Mouse (Mus musculus) MEL-GATA-1-ER (cell line): ENCODE measurements around the gene Hnmt.
"Not testable (repeated sequence)": the region's sequence is repeated elsewhere in the genome, so short reads cannot be mapped to it uniquely, and the experiment has no call there.

Experiments used
- DNase-seq: peaks from one replicate; pipeline ENCODE4 v3.0.0-alpha.2; 2012; ENCODE audit warnings: low read depth; ENCODE audit errors: extremely low read depth

Hnmt gene

DNA sequence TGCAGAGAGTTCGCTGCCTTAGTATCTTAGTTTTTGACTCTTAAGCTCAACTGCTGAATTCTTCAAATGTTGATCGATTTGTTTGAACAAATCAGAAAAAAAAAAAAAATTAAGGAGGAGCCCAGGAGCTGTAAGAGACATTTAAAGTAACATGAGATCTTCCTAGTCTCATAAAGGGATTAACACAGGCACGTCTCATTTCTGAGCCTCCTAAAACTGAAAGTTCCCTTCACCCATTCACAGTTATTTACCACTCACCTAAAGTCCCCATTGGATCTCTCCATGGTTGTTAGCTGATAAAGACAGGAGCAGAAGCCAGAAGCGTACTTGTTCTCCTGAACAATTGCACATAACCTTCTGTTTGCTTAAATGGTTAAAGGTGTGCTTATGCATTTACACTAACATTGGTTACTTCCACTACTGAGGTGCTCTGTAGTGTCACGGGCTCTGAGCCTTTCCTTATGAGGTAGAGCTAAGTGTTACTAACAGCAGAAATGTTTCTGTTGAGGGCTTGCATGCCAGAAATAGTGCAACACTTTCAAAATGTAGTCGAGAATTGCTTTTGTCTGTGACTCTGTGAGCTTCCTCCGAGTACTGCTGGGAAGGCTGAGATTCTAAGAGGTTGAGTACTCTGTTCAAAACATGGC is at the start of gene Hnmt:
Gene Hnmt, minus strand, starts transcription at position 51 of the 647 bp plus-strand sequence.
- DNase-seq: no peak

DNA sequence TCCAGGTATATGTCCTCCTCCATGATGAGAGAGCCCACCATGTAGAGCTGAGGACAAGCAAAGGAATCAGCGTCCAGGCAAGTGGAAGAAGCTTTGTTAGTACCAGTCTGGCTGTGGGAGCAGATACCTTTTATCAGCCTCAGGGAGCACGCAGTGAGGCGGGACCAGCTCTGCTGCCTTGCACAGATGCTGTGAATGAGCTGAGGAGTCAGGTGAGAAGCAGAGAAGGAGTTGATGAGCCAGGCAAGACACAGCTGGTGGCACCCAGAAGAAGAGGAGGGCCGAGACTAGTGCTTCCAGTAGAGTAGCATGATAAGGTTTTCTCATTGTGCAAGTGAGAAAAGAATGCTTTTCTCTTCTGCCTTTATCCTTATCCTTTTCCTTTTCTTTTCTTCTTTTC is 47.3 kb upstream of the Hnmt start, which contains the start of gene Tbpl2:
Gene Tbpl2, minus strand, starts transcription at position 101 of the 400 bp plus-strand sequence.
- no peak for DNase-seq

DNA sequence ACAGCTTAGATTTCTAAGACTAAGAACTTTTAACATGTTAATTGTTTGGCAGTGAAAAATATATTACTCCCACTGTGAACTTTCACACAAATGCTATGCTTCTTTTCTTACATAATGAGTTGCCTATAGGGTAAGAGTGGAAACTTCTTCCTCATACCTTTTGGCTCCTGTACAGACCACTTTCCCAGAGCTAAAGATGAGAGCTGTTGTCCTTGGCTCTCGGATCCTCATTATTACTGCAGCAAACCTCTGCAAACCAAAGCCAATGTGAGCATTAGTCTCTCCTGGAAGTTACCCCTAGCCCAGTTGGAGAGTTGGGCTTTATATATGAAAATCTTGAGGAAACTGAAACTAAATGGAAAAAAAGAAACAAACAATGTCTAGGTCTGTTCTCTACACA is 41.7 kb upstream of the Hnmt start:
- DNase-seq: no peak

DNA sequence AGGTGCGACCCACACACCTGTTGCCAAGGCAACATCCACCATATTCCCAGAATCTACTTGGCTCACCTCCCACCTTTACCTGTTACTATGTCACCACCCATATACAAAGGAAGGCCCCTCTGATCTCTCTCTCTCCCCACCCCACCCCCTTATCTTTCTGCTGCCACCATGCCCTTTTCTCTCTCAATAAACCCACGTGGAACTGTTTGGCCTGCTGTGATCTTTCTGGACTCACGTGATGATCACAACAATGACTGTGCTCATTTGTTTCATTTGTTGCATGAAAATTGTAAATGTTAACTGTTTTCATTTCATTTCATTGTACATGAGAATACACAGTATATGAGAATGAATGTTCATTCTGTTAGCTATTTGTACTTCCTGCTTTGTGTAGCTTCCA is 1.3 kb upstream of the Hnmt start:
- DNase-seq: no peak

DNA sequence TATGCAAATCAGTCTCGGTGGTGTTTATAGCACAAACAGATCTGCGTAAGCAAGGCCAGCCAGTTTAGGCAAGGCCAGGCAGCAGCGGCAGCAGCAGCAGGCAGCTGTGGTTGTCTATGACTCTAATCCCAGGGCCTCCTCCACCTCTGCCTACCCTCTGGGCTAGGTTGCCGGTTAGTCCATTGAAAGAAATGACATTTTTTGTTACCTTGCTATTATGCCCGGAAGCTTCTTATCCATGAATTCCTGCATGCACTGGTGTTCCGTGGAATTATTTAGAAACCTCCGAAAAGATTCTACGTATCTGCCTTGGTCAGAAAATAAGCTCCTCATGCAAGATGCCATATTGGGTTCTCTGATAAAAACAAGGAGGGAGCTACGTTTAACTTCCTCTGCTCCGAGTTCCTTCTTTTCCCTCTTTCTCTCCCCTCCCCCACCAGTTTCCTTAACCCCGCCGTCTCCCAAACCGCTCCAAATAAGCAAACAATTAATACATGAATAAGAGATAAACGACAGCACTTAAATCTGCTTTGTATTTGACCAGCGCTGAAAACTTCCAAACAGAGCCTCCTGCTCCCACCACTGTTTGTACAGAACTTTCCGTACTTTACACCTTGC is 605 bp downstream of the Hnmt start:
- peak; percentile 51 for DNase-seq

DNA sequence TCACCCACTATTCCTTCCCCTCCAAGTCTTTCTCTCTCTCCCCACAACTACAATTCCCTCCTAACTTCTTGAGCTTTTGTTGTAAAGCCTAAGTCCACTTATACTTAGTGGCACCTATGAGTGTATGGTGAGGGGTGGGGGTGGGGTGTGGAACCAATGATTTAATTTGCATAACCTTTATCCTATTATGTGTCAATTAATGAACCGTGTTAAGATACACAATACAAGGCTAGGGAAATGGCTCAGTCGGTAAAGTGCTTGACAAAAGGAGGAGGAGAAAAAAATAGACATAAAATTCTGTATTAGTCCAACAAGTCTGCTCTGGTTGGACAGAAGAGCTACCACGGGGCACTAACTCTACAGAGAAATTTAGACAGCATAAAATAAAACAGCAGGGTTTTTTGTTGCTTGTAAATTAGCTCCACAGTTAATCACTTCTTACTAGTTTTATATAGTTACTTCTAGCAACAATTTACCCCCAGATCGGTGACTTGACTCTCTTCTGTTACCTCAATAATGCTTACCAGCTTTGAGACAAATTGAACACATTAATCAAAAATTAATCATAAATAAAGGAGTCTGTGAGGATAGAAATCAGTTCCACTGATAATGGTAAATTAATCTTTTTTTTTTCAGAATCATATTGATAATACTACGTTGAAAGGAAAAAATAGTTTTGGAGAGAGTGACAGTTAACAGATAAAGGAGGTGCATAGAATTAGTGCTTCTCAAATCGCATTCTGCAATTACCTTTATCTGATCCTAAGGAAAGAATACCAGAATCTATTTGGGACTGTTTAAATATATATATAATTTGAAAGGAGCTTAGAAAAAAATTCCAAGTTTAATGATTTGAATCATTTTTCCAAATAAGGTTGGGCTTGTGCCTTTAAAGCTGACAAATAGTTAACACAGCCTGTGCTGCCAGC is 1.4 kb downstream of the Hnmt start:
- DNase-seq: no peak

DNA sequence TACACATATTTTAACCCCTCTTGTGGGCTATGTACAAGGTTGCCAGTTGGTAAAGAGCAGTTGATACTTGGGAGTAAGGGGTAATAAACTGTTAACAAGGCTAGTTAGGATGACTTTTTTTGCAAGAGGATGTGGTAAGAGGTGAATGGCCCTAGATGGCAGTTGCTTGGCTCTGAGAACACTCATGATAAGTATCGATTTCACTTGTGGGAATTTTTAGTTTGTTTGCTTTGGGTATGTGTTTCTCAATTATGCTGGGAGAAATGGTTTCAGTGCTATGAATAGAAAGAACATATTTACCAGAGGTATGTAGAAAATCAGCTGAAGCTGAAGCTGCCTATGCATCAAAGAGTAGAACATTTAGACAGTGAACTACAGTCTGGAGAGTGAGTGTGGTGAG is 6.3 kb downstream of the Hnmt start:
- no peak for DNase-seq

DNA sequence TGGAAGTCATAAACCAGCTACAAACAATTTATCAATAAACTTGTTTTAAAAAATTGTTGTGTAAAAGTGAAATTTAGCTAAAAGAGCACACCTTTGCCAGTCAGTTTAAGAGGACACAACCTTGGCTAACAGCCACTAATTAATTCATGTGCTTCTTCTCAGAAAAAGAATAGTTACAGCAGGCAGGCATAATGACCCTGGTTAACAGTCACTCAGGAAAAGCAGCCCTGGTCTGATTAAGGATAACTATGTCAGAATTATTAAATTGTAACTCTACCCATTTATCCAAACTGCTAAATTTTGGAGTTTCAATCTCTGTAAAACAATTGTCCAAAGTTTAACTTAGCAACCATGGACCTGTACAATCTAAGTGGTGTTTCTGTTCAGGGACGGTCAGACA is 8.7 kb downstream of the Hnmt start:
- DNase-seq: no peak

DNA sequence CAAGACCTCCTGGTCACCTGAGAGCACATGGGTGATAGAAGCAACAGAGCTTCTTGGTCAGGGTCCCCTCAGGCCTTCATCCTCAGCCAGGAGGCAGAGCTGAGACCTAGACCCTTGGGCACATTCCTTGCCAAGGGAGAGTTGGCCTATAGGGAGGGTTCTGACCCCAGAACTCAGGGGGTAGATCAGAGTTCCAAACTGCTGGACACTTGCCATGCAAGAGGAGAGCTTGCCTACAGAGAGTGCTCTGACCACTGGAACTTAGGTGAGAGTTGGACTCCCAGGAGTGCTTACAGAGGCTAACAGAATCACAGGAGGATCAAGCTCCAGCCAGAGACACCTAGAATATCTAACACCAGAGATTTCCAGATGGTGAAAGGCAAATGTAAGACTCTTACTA is 29.8 kb downstream of the Hnmt start:
- DNase-seq: not testable (repeated sequence)

DNA sequence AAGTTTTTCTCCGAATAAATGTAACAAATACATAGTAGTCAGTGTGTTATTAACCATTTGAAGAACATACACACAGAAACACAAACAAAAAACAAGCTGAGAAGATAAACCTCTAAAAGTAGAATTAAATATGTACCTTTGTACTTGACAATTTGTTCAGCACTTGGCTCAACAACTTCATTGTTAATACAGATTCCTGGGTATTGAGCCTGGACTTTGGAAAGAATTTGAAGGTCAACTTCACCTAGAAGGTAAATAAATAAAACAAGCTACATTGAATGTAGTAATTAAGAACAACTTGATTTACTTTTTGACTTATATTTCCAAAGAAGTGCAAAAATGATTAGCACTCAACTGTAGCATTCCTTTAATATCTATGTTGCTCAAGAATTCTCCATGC is 30.2 kb downstream of the Hnmt start:
- no peak for DNase-seq

DNA sequence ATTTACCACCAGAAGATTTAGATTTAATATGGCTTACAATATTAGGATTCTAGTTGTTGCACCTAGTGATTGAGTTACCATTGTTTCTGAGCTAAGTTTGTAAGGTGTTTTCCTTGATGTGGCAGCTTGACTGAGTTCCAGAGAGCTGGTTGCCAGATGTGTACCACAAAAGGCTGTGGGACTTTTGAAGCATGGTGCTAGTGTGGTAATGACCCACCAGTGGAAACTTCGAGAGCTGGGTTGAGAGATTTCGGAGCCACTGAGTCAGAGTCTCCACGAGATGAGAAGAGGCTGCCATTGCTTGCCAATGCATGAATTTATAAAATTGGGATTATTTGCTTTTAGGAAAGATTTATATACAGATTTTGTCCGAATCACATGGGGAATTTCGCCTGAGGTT is 34.2 kb downstream of the Hnmt start:
- no peak for DNase-seq

DNA sequence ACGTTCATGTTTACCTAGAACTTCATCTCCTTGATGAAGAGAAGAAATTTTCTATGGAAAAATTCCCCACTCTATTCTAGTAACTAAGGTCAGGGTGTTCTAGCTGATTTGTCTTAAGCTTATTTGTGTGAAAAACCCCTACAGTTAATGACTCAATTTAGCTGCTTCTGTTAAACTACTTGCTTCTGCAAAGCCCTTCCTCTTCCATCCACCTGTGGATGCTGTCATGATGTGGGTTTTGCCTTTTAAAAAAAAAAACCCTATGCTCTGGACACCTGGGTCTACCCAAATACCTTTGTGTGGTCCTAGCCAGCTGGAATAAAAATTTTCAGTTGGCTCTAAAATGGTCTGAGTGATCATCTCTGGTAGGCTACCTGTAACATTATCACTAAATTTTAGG is 49.9 kb downstream of the Hnmt start:
- no peak for DNase-seq

DNA sequence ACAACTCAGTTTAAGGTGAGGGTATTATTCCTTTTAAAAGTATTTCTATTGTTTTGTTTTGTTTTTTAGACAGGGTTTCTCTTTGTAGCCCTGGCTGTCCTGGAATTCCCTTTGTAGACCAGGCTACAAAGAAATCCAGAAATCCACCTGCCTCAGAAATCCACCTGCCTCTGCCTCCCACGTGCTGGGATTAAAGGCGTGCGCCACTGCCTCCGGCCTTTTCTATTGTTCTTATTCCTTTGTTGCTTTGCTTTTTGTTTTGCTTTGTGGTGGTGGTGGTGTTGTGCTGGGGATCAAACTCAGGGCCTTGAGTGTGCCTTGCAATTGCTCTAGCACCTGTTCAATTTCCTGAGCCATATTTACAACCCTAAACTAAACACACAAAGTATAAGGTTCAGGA is 50.4 kb downstream of the Hnmt start:
- DNase-seq: no peak

DNA sequence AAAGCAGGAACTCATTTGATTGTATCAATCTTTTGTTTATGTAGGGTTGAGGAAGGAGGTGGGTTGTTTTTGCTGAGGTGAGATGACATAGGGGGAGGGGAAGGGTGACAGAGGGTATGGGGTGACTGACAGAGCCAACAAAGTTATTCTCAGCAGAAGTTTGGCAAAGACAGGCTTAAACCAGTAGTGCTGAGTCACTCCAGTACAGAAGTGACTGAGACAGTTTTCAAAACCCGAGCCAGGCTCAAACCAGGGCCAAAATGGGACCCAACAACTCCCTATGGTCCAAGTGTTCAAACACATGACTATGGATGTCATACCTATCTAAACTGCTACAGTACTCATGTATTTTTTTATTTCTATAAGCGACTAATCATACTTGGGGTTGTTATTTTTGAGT is 52.4 kb downstream of the Hnmt start:
- no peak for DNase-seq

DNA sequence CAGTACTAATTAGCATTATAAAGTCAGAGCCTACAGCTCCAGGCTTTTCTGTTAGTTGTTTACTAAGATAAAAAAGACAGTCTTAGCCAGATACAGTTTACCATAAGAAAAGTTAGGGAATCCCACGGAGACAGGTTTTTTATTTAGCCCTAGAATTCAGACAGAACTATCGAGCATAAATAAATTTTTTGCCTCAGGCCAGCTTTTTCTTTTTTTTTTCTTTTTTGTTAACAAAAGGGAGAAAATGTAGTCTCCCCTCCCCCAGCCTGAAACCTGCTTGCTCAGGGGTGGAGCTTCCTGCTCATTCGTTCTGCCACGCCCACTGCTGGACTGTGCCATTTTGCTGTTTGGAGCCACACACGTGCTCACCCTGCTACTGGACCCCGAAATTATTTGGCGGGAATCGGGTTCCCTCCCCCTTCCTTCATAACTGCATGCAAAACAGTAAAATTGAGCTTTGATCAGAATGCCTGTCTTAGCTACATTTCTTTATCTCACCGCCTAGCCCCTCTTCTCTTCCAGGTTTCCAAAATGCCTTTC is 59.1 kb downstream of the Hnmt start:
- DNase-seq: not testable (repeated sequence)

DNA sequence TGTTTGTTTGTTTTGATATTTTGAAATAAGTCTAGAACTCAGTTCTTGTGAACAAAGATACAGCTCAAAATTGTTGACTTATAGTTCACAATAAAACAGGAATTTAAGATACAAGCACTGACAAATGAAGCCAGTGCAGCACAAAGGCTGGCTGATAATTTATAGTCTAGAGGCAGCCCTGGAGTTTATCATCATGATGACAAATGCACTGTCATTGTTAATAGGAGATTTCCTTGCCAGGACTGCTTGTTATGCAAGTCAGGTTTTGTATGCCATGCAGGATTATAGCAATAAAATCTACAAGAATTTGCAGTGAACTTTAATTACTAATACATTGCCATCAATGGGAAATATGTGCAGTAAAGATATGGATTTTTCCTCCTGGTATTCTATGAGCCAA is 61.9 kb downstream of the Hnmt start:
- no peak for DNase-seq

DNA sequence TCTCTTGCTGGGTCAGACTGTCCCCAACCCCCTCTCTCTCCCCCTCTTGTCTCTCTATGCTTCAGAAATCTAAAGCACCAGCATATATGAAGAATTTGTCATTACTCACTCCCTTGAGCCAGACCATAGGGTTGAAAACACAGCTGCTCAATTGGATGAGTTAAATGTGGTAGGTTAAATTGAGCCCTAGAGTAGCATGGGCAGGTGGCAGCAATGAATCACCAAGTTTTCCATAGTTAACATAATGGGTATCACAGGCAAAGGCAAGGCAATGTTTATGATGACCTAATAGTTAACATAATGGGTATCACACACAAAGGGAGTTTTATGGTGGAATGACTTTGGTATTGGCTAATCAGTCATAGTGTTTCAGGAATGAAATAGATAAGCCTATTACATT is 65.9 kb downstream of the Hnmt start:
- DNase-seq: no peak

DNA sequence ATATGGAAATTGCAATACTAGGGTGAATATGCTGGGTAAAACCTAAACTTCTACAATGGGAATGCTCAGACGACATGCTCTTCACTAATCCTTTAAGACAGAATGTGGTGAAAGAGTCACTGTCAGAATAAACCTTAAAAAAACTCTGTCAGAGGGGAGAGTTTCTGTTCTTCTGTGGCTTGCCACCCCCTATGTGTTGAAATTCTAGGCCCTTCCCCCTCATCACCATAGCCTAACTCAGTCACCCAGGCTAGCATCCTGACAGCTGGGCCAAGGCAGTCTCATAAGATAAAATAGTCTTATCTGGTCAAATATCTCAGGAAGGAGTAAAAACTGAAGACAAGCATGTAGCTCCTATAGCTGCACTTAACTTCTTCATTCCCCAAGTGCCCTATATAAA is 66.3 kb downstream of the Hnmt start:
- no peak for DNase-seq

DNA sequence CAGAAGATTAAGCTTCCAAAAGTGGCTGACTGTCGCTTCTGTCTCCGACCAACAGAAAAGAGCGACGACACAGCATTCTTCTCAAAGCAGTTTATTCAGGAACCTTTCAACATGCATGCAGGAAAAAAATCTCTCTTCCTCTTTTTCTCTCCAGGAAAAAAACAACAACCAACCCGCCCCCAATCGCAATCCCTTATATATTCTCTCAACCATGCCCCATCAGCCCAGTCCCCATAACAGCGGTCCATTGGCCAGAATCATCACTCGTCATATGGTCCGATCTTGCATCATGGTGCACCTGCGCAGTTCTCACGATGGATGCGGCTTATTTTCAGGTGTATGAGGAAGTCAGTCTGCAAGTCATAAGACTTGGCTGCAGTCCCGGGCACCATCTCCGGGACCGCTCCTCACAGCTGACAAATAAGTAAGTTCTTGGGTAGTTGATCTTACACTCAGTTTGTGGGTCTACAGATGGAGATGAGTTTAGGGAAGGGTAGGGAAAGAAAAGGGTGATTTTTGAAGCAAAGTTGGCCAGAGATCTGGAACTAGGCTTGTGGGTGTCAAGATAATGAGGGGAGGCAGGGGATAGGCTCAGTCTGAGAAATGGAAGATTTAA is 88.4 kb downstream of the Hnmt start:
- not testable (repeated sequence) for DNase-seq
